Mouse (Mus musculus) WW6 (cell line): ENCODE measurements around the gene Rnf207.
A peak's percentile ranks its signal among the peaks of the same experiment; 100 is the strongest.

Experiments
- DNase-seq: peaks from one replicate; pipeline ENCODE4 v3.0.0-alpha.2; 2013; ENCODE audit warnings: low read depth, low spot score

Rnf207 gene

DNA sequence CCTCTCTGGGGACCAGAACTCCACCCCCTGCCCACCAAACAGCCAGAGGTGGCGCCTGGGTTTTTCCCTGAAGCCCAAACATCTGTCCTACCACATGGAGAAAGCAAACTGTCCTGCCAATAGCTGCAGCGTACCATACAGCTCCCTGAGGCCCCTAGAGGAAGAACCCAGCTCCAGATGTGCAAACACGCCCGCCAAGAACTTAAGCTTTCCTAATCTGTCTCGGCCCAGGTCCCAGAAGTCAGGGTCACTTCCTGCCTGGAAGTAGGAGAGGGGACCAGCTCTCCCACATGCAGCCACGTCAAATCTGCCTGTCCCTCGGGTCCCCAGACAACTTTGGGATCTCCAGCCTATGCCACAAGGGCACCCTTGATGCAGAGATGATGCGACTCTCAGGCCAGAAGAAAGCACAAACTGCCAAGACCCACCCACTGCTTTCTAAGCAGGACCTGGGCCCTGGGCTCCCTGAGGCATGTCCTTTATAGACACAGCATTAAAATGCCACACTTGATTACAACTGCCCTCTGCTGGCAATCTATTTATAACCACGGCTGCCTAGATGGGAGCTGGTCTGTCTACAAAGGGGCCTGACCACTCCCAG lies 46.2 kb downstream of the Rnf207 start:
- DNase-seq, result no peak

DNA sequence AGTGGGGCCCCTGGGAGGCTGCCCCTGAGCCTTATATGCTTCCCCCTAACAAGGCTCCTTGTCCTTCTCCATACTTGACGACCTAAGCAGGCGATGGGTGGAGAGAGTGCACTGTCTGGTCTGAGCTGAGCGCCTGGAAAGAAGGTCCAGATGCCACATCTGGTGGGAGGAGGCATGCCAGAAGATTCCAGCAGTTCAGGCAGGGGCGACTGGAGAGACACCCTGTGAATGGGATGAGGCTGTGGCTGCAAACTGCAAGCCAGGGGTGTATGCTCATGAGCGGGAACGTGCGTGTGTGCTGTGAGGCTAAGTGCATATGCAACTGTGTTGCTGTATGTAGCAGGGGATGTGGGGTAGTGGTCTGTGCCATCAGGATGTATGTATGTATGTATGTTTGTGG lies 46.8 kb downstream of the Rnf207 start:
- DNase-seq, result no peak

DNA sequence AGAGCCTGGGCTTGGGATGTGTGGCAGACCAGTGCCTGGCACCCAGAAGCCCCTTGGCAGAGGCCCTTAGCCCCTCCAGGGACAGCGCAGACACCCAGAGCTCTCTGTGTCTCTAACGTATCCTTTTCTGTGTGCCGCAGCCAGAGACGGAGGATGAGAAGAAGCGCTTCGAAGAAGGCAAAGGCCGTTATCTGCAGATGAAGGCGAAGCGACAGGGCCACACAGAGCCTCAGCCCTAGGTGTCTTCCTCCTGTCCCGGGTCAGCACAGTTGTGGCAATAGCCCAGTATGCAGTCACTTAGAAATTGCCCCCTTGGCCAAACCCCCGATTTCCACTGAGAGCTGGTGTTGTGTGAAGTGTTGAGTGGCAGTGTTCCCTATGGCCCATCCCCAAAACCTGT lies 47.5 kb downstream of the Rnf207 start:
- no peak for DNase-seq

DNA sequence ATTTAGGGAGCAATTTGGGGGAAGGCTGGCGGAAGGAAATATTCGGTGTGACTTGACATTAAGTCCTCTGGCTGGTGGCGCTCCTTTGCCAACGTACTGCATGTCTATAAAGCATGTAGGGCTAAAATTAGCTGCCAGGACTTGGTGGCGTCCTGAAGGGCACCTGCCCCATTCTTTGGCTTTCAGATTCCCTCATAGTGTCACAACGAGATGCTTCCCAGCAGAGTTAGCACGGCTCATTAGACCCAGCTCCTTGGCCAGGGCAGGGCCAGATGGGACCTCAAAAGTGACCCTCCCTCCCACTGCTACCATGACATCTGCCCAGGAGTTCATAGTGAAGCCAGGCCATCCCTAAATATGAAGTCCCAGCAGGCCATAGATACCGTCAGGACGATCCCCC lies 48.2 kb downstream of the Rnf207 start:
- no peak for DNase-seq

DNA sequence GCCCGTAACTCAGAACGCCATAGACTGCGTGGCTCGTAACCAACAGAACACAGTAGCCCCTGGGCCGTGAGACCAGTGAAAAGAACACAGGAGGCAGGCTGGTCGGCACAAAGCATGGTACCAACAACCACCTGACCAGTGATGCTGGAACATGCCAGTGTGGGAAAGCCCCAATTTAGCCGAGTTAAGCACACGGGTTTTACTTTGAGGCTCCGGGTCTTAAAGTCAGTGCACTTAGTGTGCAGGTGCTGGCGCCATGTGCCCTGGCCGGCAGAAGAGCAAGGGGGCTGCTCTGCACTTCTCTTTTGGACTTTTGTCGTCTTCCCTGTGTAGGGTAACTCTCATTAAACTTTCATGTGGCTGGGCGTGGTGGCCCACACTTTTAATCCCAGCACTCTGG lies 48.8 kb downstream of the Rnf207 start:
- no peak for DNase-seq

DNA sequence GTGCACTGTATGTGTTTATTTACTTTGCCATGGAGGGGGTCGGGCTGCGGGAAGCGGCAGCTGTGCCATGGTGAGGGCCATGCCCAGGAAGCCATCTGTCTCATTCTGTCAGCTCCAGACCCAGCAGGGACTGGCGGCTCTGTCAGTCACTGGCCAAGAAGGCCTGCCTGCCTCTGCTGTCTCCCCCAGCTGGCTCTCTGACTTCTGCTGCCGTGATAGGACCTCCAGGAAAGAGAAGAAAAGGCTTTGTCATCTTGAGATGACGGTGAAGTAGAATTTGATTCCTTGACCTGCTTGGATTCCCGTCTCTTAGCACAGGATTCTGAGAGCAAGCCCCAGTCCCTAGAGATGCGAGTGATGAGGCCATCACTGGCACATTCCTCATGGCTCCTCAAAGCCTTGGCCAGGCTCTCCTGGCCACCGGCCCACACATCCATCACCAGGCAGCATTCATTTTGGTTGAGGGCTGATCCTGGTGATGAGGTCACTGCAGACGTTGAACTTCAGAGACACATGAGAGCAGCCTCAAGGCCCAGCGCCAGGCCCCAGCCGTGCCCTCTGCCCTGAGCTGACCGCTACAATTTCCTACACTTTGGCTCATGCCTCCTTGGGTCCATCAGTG lies 50.9 kb downstream of the Rnf207 start:
- no peak for DNase-seq

DNA sequence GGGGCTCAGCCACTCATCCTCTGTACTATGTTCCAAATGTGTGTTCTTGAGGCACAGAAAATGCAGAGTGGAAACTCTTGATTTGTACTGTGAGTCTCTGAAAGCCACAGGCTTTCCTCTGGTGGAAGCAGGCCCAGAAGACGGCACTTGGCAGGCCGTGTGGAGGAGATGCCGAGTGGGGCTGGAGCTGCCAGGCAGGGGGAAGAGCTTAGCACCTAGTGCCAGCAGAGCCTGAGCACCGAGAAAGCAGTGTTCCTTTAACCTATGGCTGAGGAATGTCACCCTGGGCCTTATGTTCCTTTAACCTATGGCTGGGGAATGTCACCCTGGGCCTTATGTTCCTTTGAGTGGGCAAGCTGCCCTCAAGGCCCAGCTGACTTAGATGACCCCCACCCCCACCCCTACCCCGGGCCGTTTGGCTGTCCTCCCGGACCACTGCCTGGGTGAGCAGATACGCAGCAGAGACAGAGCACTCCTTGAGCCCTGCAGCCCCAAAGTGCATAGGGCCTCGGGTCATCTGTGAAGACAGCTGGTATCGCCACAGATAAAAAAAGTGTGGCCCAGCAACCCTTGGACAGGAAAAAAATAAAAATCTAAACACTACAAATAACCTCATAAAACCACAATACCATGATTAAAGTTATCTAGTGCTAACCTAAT lies 52.4 kb downstream of the Rnf207 start:
- DNase-seq, result no peak

DNA sequence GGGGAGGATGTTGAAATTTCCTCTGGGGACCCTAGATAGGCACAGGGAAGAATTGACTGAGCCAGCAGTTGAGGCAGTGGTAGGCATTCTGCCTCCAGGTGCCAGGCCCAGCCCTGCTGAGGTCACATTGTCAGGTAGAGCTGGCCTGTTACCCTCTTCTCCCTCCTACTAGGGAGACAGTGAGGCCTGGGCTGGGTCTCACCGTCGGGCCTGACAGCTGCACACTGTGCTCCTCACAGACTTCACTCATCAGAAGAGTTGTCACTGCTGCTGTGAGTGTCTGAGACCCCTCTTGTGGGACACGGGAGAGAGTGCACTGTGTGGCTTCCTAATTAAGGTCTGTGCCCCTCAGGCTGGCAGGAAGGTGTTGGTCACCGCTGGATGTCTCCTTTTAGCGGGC lies 53.0 kb downstream of the Rnf207 start:
- no peak for DNase-seq

DNA sequence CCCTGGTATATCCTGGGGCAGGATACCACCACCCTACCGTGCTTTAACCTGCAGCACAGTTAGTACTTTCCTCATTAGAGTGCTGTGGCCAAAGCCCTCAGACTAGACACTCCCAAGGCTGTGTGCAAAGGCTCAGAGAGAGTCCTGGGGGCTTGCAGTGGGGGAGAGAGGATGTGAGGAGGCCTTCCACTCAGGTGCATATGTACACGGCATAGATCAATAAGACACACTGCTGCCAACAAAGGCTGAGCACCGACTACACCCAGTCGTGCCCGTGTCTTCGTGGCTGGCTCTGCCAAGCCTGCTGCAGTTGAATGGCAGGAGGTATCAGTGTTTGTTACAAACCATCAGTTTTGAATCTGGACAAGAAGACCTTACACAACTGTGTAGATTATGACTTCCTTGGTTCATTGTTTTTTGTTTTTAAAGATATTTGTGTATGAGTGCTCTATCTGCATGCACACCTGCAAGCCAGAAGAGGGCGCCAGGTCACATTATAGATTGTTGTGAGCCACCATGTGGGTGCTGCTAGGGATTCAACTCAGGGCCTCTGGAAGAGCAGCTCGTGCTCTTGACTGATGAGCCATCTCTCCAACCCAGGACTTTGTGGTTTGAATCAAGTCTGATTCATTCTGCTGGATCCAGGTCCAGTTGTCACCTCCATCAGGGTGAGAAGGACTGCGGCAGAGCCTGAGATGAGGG lies 53.8 kb downstream of the Rnf207 start:
- no peak for DNase-seq

DNA sequence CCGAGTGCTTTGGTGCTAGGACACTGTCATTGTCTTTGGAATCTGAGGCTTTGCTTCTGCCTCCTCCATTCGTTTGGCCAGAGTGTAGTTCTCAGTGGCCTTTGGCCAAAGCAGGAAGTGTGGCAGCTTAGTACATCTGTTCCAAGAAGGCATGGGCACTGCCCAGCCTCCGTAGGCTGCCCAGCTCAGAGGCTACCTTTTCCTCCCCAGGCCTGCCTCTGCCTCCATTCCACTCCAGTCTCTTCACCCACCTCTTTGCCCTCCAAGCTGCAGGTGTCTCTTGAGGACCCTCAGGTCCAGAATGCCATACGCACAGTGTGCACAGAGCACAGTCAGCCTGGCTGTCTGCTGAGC lies 54.6 kb downstream of the Rnf207 start:
- no peak for DNase-seq

DNA sequence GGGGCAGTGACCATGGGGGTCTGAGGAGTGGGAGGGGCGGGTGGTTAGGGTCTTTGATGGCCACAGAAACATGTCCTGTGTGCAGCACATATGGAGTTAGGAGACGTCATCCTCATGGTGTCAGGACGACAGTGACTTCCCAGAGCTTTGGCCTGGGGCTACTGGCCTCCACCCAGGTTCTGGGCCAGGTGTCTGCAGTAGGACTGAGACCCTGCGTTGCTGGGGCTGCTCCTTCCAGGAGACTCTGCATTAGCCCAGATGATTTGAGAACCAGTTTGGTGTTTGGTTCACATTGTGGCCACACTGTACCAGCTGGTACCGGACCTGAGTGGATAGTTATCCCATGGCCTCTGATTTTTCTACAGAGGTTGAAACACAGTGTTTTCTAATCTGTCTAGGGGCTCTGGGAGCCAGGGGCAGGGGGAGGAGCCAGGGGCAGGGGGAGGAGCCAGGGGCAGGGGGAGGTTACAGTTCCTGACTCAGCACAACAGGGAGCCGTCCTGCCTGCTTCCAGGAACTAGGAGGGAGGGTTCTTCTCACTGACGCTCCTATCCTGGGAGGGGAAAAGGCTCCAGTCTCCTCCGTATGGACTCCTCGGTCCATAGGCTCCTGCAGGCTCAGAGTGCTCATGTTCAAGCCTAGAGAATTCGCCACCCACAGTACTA lies 55.1 kb downstream of the Rnf207 start:
- DNase-seq, result peak; percentile 49

DNA sequence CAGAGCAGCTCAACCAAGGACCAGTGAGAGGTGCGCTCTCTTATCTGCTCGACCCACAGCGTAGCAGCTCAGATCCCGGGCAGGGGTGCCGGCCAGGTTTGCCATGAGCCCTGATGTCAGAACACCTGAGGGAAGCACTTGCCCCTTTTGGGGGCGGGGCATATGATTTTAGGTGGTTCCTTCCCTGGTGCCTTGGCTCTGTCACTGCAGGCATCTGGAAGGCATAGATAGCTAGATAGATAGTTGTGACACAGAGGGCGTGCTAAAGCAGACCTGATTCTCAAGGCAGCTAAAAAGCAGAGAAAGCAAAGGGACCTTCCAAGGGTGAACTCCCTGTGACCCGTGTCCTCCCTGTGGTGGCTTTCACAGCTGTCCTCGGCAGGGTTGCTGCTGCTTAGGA lies 55.7 kb downstream of the Rnf207 start:
- DNase-seq, result no peak

DNA sequence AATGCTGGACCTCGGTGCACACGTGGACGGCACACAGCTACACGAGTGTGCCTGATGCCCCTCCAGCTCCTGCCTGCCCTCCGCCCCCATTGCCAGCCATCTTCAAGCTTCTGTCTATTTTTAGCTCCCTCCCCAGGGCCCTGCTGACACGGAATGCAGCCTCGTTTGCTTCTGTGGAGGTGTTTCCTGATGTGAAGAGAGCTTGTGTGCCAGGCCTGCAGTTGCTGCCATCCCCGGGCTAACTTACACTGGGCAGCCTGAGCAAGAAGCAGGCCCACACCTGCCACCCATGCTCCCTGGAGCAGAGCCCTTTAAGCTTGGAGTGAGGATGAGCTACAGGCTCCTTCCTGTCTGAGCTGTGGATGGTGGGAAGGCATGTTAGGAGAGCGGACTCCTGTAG lies 56.6 kb downstream of the Rnf207 start:
- no peak for DNase-seq

DNA sequence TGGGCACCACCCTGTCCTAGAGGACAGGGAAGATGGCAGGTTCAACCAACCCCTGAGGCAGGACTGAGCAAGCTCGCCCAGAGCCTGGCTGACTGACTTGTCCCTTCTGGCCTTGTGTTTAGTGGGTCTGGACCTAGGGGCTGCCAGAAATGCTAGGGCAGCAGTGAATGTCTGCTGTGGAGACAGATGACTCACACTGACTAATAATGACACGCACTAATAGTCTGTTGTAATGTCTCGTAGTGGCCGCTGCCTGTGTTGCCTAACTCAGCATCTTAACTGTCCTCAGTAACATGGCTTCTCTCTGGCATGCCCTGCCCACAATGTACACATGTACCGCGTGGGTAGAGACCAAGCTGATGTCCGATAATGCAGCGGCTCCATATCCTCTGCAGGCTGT lies 58.3 kb downstream of the Rnf207 start:
- DNase-seq, result no peak

DNA sequence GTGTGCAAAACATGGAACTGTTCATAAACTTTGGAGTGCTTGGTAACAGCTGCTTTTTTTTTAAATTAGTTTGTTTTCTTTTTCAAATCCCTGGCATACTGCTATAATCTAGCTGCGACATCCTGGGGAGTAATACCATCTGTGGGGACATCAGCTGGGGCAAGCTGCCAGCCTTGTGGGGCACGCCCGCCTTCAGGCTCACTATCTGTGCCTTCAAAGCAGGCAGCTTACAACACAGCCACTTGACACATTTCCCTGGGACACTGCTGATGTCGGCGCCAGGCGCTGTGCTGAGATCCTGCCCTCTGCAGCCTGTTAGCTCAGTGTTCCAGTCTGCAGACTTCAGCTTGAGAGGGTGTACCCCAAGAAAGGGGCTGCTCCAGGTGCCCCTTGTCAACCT lies 61.7 kb downstream of the Rnf207 start:
- no peak for DNase-seq
